Mouse (Mus musculus) Patski (cell line): Measurements from ENCODE around the gene Apol9a. TPM values are rescaled to one million over a fixed set of nuclear protein-coding genes. Genes with fewer than 3 reads are reported as not detected.
"Not testable (repeated sequence)": the region's sequence is repeated elsewhere in the genome, so short reads cannot be mapped to it uniquely, and the experiment has no call there.

ENCODE experiments used
- ATAC-seq: fragments of 100-300 bp; one replicate; pipeline ENCODE4 v1.8.0; 2021
- CTCF ChIA-PET: fragments of 350-600 bp; sonication (Branson Sonifier 250); formaldehyde crosslinking; loops from one replicate; lab custom pipeline; 2022; ENCODE audit warnings: inconsistent platforms; lab: Charles Lee
- POLR2A ChIA-PET: fragments of 350-600 bp; sonication (Branson Sonifier 250); formaldehyde crosslinking; loops from one replicate; lab custom pipeline; 2022; ENCODE audit warnings: antibody characterized with exemption, inconsistent platforms; lab: Charles Lee
- DNase-seq: peaks from one replicate; pipeline ENCODE4 v3.0.0-alpha.2; 2011; ENCODE audit warnings: low read depth, low spot score
- H3K27me3 ChIP-seq: fragments of 371-371 bp; one replicate; pipeline ENCODE4 v1.5.1; 2021
- in situ Hi-C: fragments of 300-500 bp; cut with MboI; formaldehyde crosslinking; loops from 3 replicates; pipeline ENCODE4 v1.11.1; 2018; ENCODE audit warnings: low pct_unique_long_range_greater_than_20kb, mixed read lengths
- polyA plus RNA-seq: library from polyadenylated mRNA; unstranded; gene quantifications from one replicate; pipeline ENCODE4 v1.2.3, GENCODE M21; 2021

The Apol9a gene
- polyA plus RNA-seq: 0.12 TPM

- POLR2A ChIA-PET, CTCF ChIA-PET, DNase-seq, H3K27me3 ChIP-seq, ATAC-seq: not testable (repeated sequence)
- in situ Hi-C loops: loop anchor here (25.0 kb wide), 1 partner anchor 576 kb away; no protein-coding TSS in a partner anchor
Observed at GRCm38 (mm10) chr15:77411035-77411434, at the start of gene Apol9a. Gene Apol9a, minus strand, starts transcription at chr15:77411135.

GRCm38 (mm10) chr15:77449927-77450326 is 39.0 kb upstream of the Apol9a start:
- DNase-seq, H3K27me3 ChIP-seq, POLR2A ChIA-PET, ATAC-seq, CTCF ChIA-PET: not testable (repeated sequence)
- in situ Hi-C loops: loop anchor here (10.0 kb wide), 1 partner anchor 245 kb away; the partner anchor contains the start of gene Apol7e

- H3K27me3 ChIP-seq, ATAC-seq, POLR2A ChIA-PET, DNase-seq, CTCF ChIA-PET: not testable (repeated sequence)
- in situ Hi-C loops: loop anchor here (10.0 kb wide), 1 partner anchor 247 kb away; the partner anchor contains the start of gene Apol7e
Observed at GRCm38 (mm10) chr15:77447392-77447791, 36.5 kb upstream of the Apol9a start, which contains the start of gene Apol7b. Gene Apol7b, minus strand, starts transcription at chr15:77447492.

GRCm38 (mm10) chr15:77445668-77446067 is 34.7 kb upstream of the Apol9a start:
- POLR2A ChIA-PET, CTCF ChIA-PET, DNase-seq, ATAC-seq, H3K27me3 ChIP-seq: not testable (repeated sequence)
- in situ Hi-C loops: loop anchor here (10.0 kb wide), 1 partner anchor 249 kb away; the partner anchor contains the start of gene Apol7e

GRCm38 (mm10) chr15:77444746-77445145 is 33.8 kb upstream of the Apol9a start:
- POLR2A ChIA-PET, DNase-seq, ATAC-seq, CTCF ChIA-PET, H3K27me3 ChIP-seq: not testable (repeated sequence)
- in situ Hi-C loops: loop anchor here (10.0 kb wide), 1 partner anchor 250 kb away; the partner anchor contains the start of gene Apol7e

GRCm38 (mm10) chr15:77428690-77429448 is 17.9 kb upstream of the Apol9a start:
- POLR2A ChIA-PET, DNase-seq, ATAC-seq, in situ Hi-C loops, CTCF ChIA-PET, H3K27me3 ChIP-seq: not testable (repeated sequence)

- ATAC-seq, POLR2A ChIA-PET, CTCF ChIA-PET, H3K27me3 ChIP-seq, DNase-seq: not testable (repeated sequence)
- in situ Hi-C loops: loop anchor here (25.0 kb wide), 1 partner anchor 564 kb away; no protein-coding TSS in a partner anchor
Observed at GRCm38 (mm10) chr15:77422925-77423324, 12.0 kb upstream of the Apol9a start.

GRCm38 (mm10) chr15:77419657-77420056 is 8.7 kb upstream of the Apol9a start:
- CTCF ChIA-PET, H3K27me3 ChIP-seq, DNase-seq, POLR2A ChIA-PET, ATAC-seq: not testable (repeated sequence)
- in situ Hi-C loops: loop anchor here (25.0 kb wide), 1 partner anchor 568 kb away; no protein-coding TSS in a partner anchor

- in situ Hi-C loops: loop anchor here (25.0 kb wide), 1 partner anchor 571 kb away; no protein-coding TSS in a partner anchor
- H3K27me3 ChIP-seq, CTCF ChIA-PET, POLR2A ChIA-PET, DNase-seq: not testable (repeated sequence)
- peak; percentile 11 for ATAC-seq
Observed at GRCm38 (mm10) chr15:77416655-77417333, 5.9 kb upstream of the Apol9a start.

GRCm38 (mm10) chr15:77415653-77416052 is 4.7 kb upstream of the Apol9a start:
- ATAC-seq, DNase-seq, POLR2A ChIA-PET, H3K27me3 ChIP-seq, CTCF ChIA-PET: not testable (repeated sequence)
- in situ Hi-C loops: loop anchor here (25.0 kb wide), 1 partner anchor 572 kb away; no protein-coding TSS in a partner anchor

GRCm38 (mm10) chr15:77412695-77413094 is 1.8 kb upstream of the Apol9a start:
- DNase-seq, CTCF ChIA-PET, H3K27me3 ChIP-seq, ATAC-seq, POLR2A ChIA-PET: not testable (repeated sequence)
- in situ Hi-C loops: loop anchor here (25.0 kb wide), 1 partner anchor 575 kb away; no protein-coding TSS in a partner anchor

- ATAC-seq: peak; percentile 29
- H3K27me3 ChIP-seq, DNase-seq, CTCF ChIA-PET, POLR2A ChIA-PET: not testable (repeated sequence)
- in situ Hi-C loops: loop anchor here (25.0 kb wide), 1 partner anchor 581 kb away; no protein-coding TSS in a partner anchor
Observed at GRCm38 (mm10) chr15:77406370-77406769, 4.6 kb downstream of the Apol9a start.

GRCm38 (mm10) chr15:77399027-77399426 is 11.9 kb downstream of the Apol9a start, which contains the start of gene Apol7a:
Gene Apol7a, minus strand, starts transcription at chr15:77399110.
- in situ Hi-C loops, DNase-seq, H3K27me3 ChIP-seq, ATAC-seq, CTCF ChIA-PET, POLR2A ChIA-PET: not testable (repeated sequence)

GRCm38 (mm10) chr15:77397450-77398132 is 13.3 kb downstream of the Apol9a start:
- DNase-seq: peak; percentile 6
- H3K27me3 ChIP-seq, in situ Hi-C loops, POLR2A ChIA-PET, ATAC-seq: not testable (repeated sequence)
- CTCF ChIA-PET: interaction anchor here (0.8 kb wide), 1 partner anchor 343 kb away, joined by 3 read pairs; no protein-coding TSS in a partner anchor
